Mouse (Mus musculus) embryonic facial prominence, embryonic 12.5 days (tissue): Measurements from ENCODE around the gene Osgep. TPM values are rescaled to one million over a fixed set of nuclear protein-coding genes. Genes with fewer than 3 reads are reported as not detected.

Source experiments
- ATAC-seq: fragments of 200-750 bp; cut with Nextera tagmentation; 2 replicates; pipeline ENCODE4 v1.8.0; 2017; ENCODE audit not compliant: insufficient number of reproducible peaks, insufficient read depth, low FRiP score, low TSS enrichment
- H3K27ac ChIP-seq: fragments of 300-500 bp; sonication (generic); 2 replicates; pipeline ENCODE4 v1.5.1; 2016; ENCODE audit warnings: mild to moderate bottlenecking
- H3K27me3 ChIP-seq: fragments of 300-500 bp; sonication (generic); 2 replicates; pipeline ENCODE4 v1.6.1; 2016; ENCODE audit warnings: mild to moderate bottlenecking, moderate library complexity
- H3K36me3 ChIP-seq: fragments of 300-500 bp; sonication (generic); 2 replicates; pipeline ENCODE4 v1.6.1; 2016; ENCODE audit warnings: mild to moderate bottlenecking
- H3K4me1 ChIP-seq: fragments of 300-500 bp; sonication (generic); 2 replicates; pipeline ENCODE4 v1.6.1; 2016
- H3K4me2 ChIP-seq: fragments of 300-500 bp; sonication (generic); replicated peaks from 2 replicates; pipeline ENCODE4 v1.6.1; 2016; ENCODE audit warnings: mild to moderate bottlenecking, moderate library complexity
- H3K4me3 ChIP-seq: fragments of 300-500 bp; sonication (generic); 2 replicates; pipeline ENCODE4 v1.5.1; 2016; ENCODE audit warnings: mild to moderate bottlenecking
- H3K9ac ChIP-seq: fragments of 300-500 bp; sonication (generic); 2 replicates; pipeline ENCODE4 v1.6.1; 2016; ENCODE audit warnings: mild to moderate bottlenecking, moderate library complexity
- H3K9me3 ChIP-seq: fragments of 300-500 bp; sonication (generic); 2 replicates; pipeline ENCODE4 v1.6.1; 2016; ENCODE audit warnings: mild to moderate bottlenecking, moderate library complexity
- WGBS: fragments of 180-500 bp; shearing (Covaris S2); methylation state at CpG from one replicate; pipeline ENCODE4 v1.1.7; 2016; 5-methylcytosine and 5-hydroxymethylcytosine counted together
- polyA plus RNA-seq: library from polyadenylated mRNA; unstranded; fragments of >200 nt; fragmentation: Nextera tagmentation; extraction: Ambion mirVana; gene quantifications from 2 replicates; pipeline ENCODE4 v1.2.1, GENCODE M21; 2016

The Osgep gene
- polyA plus RNA-seq, 1 experiment from 2014 or later, result 162 TPM

DNA sequence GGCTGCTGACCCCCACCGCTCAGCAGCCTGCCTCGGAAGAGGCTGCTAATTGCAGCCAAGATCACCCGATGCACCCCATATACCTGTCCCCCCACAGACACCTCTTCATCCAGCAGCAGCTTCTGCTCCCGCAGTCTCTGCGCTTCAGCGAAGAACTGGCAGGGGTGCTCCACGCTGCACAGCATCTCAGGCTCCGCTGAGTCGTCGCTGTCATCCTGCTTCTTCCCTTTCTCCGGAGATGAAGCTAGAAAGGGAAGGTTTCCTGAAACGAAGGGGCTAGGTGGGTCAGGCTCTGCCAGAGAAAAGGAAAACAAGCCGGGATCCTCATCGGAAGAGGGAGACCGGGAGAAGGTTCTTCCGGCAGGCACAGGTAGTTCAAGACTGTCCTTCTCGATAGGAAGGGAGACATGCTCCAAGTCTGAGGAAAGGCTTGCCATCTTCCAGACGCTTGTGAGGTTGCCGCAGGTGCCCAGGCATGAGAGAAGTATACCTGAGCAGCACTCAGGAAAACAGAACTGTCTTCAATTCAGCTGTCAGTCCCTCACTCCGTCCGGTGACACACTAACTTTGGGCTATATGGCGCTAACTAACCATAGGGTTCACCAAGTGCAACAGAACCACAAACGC, 27.8 kb downstream of the Osgep start:
- Histone ChIP-seq H3K4me2 (peak overlapping the region; percentile 84), H3K4me1 (peaks cover 9% of the 10 kb centered on the region), H3K9me3 (no peaks in the 10 kb centered on the region), H3K4me3 (peak overlapping the region; percentile 43), H3K9ac (peak overlapping the region; percentile 59), H3K27ac (no peak overlapping the region), H3K27me3 (peaks cover 14% of the 10 kb centered on the region), H3K36me3 (no peaks in the 10 kb centered on the region)
- WGBS, result 14% methylated on average over 23 of the region's 23 CpGs
- no peak for ATAC-seq

DNA sequence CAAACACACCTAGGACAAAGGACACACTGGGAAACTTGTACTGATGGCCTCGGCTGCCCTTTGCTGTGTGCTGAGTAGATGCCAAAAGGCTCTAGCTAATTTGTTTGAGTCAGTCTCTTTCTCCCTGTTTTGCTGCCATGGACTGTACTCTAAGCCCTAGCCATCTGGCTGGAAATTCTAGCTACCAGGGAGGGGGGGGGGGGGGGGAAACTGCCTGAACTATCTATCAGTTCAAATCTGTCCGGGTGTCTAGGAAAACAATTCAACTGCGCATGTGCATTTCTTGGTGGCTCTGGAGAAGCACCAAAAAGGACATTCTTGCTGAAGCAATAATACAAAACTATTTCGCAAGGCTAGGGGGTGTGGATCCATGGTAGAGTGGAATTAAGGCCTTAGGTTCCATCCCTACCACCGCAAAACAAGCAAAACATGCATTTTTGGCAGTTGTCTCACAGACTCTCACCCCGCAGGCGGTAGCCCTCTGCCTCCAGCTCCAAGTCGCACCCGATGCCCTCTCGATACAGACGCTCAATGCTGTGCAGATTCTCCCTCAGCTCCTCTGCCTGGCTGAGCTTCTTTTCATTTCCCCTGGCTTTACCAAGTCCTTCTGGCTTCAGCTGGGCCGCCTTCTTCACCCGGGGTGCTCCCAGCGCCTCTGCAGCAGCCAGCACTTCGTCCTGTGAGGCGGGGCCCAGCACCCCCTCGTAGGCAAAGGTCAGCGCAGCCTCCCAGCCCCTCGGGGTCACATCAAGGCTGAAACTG, 28.5 kb downstream of the Osgep start:
- H3K4me3 ChIP-seq, result peak overlapping the region; percentile 43
- no peak; the same call in 1 of the 2 replicates for ATAC-seq
- H3K36me3 ChIP-seq, result no peaks in the 10 kb centered on the region
- peak overlapping the region; percentile 84 for H3K4me2 ChIP-seq
- WGBS, result 16% methylated on average over 19 of the region's 19 CpGs
- peak overlapping the region; percentile 59 for H3K9ac ChIP-seq
- H3K27ac ChIP-seq, result no peak overlapping the region
- H3K9me3 ChIP-seq, result no peaks in the 10 kb centered on the region
- H3K27me3 ChIP-seq, result peaks cover 14% of the 10 kb centered on the region
- H3K4me1 ChIP-seq, result peaks cover 9% of the 10 kb centered on the region

DNA sequence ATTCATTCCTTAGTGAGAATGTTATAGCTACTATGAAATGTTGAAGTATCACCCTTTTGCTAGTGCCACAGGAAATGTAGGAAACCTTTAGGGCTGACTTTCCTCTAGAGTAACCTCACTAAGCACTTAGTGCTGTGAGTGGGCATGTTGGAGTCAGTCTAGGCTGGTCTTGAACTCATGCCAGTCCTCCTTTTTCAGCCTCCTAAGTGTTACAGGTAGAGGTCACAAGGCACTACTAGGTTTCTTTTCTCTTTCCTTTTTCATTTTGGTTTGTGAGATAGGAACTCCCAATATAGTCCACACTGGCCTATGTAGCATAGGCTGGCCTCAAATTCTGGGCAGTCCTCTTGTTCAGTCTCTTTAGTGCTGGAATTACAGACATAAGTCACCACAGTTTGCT, 29.3 kb downstream of the Osgep start:
- H3K36me3 ChIP-seq, result no peaks in the 10 kb centered on the region
- H3K4me2 ChIP-seq, result no peak overlapping the region
- peaks cover 9% of the 10 kb centered on the region for H3K4me1 ChIP-seq
- H3K27me3 ChIP-seq, result peaks cover 14% of the 10 kb centered on the region
- no peak overlapping the region for H3K9ac ChIP-seq
- no peak overlapping the region for H3K4me3 ChIP-seq
- no peak overlapping the region for H3K27ac ChIP-seq
- no peak for ATAC-seq
- no peaks in the 10 kb centered on the region for H3K9me3 ChIP-seq

DNA sequence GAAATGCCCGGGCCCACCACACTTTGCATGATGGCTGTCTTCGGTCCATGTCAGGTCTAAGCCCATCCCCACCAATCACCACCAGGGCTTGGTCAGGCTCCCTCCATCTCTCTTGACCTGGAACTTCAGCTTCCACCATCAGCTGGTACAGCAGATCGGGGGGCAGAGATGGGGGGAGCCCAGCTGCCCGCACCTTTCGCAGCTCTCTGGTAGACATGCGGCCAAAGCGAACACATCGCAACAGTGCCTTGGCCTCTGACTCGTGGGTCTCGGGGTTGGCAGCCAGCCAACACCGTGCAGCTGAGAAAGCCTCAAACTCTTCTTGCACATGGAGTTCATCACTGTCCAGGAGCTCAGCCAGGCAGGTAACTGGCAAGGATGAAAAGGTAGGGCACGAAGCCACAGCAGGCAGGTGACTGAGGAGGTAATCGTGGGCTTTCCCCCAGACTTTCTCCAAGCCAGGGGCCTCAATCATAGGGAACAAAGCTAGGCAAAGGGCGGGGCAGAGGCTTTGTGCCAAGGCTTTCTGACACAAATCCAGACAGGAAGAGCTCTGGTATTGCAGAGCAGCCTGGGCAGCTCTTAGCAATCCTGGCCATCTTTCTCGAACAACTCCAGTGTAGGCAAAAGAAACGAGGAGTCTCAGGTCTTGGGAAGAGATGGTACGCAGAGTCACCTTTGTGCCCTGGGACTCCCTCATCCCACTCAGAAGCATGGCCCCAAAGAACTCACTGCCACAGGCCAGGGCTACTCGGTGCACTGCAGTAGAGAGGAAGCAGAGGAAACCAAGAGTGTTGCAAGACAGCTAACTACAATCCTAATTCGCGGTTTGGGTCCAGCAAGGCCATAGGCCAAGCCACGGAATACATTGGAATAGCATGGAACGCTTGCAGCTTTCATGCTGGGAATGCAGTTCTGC, 31.9 kb downstream of the Osgep start:
- Histone ChIP-seq H3K4me3 (no peak overlapping the region), H3K27ac (no peak overlapping the region), H3K9me3 (no peaks in the 10 kb centered on the region), H3K9ac (no peak overlapping the region), H3K27me3 (peaks cover 14% of the 10 kb centered on the region), H3K4me1 (peaks cover 9% of the 10 kb centered on the region), H3K36me3 (no peaks in the 10 kb centered on the region), H3K4me2 (no peak overlapping the region)
- ATAC-seq, result no peak
- 86% methylated on average over 22 of the region's 22 CpGs for WGBS

DNA sequence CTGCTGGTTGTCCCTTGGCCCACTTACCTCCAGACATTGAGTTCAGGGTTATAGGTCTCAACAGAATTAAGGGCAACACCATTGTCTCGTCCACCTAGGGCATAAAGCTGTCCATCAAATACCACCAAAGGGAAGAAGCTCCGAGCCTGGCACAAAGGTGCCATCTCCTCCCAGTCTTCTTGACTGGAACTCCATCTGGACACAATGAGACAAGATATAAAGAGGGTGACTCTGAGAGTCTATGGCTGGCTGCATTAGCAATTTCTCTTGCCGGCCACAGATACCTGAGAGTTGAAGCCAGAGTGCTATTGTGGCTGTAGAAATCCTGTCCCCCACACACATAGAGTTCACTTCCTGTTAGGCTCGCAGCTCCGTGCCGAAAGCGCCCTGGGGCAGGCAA, 32.6 kb downstream of the Osgep start:
- Histone ChIP-seq H3K4me1 (peaks cover 9% of the 10 kb centered on the region), H3K27me3 (peaks cover 14% of the 10 kb centered on the region), H3K36me3 (no peaks in the 10 kb centered on the region), H3K27ac (no peak overlapping the region), H3K4me2 (no peak overlapping the region), H3K4me3 (no peak overlapping the region), H3K9me3 (no peaks in the 10 kb centered on the region), H3K9ac (no peak overlapping the region)
- 81% methylated on average over 7 of the region's 7 CpGs for WGBS
- ATAC-seq, result no peak

DNA sequence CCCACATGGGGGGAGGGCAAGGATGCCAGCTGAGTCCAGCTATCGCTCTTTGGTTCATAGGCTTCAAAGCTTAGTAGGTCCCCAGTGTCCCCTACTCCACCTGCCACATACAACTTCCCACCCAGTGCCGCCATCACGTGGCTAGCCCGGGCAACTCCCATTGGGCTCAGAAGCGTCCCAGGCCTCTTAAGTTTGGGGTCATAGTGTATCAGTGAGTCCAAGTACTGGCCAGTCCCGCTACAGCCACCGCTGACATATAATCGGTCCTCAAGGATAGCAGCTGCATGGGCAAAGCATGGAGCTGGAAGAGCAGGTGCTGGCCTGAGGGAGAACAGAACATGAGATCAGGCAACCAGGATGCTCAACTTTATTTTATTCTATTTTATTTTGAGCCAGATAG, 33.1 kb downstream of the Osgep start:
- no peaks in the 10 kb centered on the region for H3K9me3 ChIP-seq
- peaks cover 7% of the 10 kb centered on the region for H3K4me1 ChIP-seq
- peaks cover 11% of the 10 kb centered on the region for H3K27me3 ChIP-seq
- no peak for ATAC-seq
- no peak overlapping the region for H3K9ac ChIP-seq
- H3K36me3 ChIP-seq, result no peaks in the 10 kb centered on the region
- no peak overlapping the region for H3K4me2 ChIP-seq
- no peak overlapping the region for H3K4me3 ChIP-seq
- H3K27ac ChIP-seq, result no peak overlapping the region
- 92% methylated on average over 8 of the region's 8 CpGs for WGBS

DNA sequence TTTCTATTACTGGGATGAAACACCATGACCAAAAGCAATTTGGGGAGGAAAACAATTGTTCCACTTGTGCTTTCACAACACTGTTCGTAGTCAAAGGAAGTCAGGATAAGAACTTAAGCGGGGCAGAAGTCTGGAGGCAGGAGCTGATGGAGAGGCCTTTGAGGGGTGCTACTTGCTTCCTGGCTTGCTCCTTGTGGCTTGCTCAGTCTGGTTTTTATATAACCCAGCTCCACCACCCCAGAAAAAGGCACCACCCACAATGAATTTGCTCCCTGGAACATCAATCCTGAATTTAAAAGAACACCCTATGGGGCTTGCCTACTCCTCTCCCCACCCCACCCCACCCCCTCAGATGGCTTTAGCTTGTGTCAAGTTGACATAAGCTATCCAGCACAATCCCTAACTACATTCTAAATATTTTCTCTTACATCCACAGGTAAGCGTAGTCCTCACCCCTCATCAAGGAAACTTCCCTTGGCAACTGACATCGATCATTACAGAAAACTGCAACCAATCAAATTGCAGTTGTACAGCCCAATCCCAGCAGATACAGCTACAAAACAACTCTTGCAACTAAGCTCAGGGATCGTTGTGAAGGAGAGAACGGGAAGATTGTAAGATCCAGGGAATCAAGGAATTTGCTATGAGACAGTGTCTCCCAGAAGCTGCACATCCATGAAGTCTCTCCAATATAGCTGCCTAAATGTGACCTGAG, 48.3 kb downstream of the Osgep start:
- Histone ChIP-seq H3K9ac (no peak overlapping the region), H3K27ac (no peak overlapping the region), H3K4me1 (no peaks in the 10 kb centered on the region), H3K36me3 (no peaks in the 10 kb centered on the region), H3K4me3 (no peak overlapping the region), H3K9me3 (no peaks in the 10 kb centered on the region), H3K4me2 (no peak overlapping the region), H3K27me3 (no peaks in the 10 kb centered on the region)
- WGBS, result 83% methylated on average over 6 of the region's 6 CpGs
- no peak for ATAC-seq

DNA sequence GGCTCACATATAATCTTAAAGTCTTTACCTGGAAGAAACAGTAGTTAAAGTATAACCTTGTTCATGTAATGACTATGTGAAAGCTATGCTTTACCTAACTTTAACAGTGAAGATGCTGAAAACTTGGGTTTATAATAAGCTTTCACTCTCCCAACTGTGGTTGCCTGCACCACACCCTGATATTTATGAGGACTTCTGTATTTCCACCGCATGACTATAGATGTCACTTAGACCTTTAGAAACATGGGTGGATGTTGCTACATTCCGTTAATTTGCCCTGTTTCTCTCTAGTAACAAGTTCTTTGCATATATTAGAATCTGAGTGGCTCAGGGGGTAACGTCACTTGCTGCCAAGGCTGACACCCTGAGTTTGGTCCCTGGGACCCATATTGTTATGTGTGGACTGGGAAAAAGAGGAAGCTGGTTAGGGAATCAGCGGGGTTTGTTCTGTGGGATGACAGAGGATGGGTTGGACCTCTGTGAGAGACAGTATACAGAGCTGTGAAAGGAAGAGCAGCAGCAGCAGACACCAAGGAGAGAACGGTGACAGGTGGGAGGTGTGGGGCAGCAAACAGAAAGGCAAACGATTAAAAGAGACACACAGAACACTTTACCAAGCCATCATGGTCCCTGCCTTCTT, 49.0 kb downstream of the Osgep start:
- H3K9ac ChIP-seq, result no peak overlapping the region
- no peaks in the 10 kb centered on the region for H3K27me3 ChIP-seq
- H3K4me1 ChIP-seq, result peaks cover 2% of the 10 kb centered on the region
- 81% methylated on average over 6 of the region's 6 CpGs for WGBS
- no peak overlapping the region for H3K4me3 ChIP-seq
- ATAC-seq, result no peak
- H3K36me3 ChIP-seq, result no peaks in the 10 kb centered on the region
- no peaks in the 10 kb centered on the region for H3K9me3 ChIP-seq
- no peak overlapping the region for H3K4me2 ChIP-seq
- no peak overlapping the region for H3K27ac ChIP-seq

DNA sequence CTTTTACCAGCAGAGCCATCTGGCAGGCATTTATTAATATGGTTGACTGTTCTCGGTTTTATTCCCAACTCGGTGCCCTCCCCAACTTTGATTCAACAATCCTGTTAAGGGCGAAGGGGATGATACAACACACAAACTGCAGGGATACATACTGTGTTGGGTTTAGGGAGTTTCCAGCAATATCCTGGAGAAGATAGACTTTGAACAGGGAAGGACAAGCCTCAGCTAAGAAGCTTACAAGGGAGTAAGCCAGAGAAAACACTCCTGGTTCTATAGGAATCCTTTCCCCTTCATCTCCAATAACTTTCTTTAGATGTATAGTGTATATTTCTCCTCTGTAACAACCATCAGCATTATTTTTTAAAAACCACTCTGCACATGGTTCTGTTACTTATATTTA, 49.5 kb downstream of the Osgep start:
- no peak overlapping the region for H3K27ac ChIP-seq
- no peak overlapping the region for H3K4me2 ChIP-seq
- H3K9ac ChIP-seq, result no peak overlapping the region
- H3K4me3 ChIP-seq, result no peak overlapping the region
- H3K4me1 ChIP-seq, result peaks cover 5% of the 10 kb centered on the region
- 82% methylated on average over 3 of the region's 3 CpGs for WGBS
- no peak for ATAC-seq
- H3K36me3 ChIP-seq, result no peaks in the 10 kb centered on the region
- H3K27me3 ChIP-seq, result no peaks in the 10 kb centered on the region
- no peaks in the 10 kb centered on the region for H3K9me3 ChIP-seq

DNA sequence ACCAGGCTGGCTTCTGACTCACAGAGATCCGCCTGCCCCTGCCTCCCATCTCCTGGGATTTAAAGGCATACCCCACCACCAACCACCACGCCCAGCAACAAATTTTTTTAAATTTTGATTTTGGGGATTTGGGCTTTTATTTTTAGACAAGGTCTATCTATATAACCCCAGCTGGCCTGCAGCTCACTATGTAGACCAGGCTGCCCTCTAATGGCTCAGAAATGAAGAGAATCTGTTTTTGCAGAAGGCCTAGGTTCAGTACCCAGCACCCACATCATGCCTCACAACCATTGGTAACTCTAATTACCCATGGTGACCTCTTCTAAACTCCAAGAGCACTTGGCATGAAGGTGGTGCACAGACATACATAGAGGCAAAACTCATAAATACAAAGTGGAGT, 53.4 kb downstream of the Osgep start:
- no peak for ATAC-seq
- no peak overlapping the region for H3K4me2 ChIP-seq
- WGBS, result 90% methylated on average over 2 of the region's 2 CpGs

DNA sequence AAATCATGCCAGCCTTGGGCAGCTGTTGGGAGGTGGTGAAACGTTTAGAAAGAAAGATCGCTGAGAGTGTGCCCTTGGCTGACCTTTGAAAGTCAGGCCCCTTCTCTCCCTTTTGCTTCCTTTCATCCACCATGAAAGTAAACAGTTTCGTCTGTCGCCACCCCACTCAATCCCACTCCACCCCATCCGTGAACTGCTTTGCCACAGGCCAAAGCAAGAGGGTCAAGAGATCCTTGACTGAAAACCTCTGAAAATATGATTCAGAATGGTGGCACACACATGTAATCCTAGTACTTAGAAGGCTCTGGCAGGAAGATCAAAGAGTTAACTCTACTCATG, 53.9 kb downstream of the Osgep start:
- Histone ChIP-seq H3K9ac (peak overlapping the region; percentile 63; the same call in 1 of the 2 replicates), H3K27me3 (no peaks in the 10 kb centered on the region), H3K4me3 (peak overlapping the region; percentile 49), H3K4me1 (peaks cover 5% of the 10 kb centered on the region), H3K36me3 (no peaks in the 10 kb centered on the region), H3K4me2 (peak overlapping the region; percentile 61), H3K27ac (no peak overlapping the region), H3K9me3 (no peaks in the 10 kb centered on the region)
- ATAC-seq, result 0 out of 2 replicates have a peak, but pooled peaks have one; percentile 22
- 26% methylated on average over 5 of the region's 5 CpGs for WGBS

More for the DNA sequence above, 53.4 kb downstream of the Osgep start:
- Histone ChIP-seq H3K36me3 (no peaks in the 10 kb centered on the region), H3K4me1 (peaks cover 5% of the 10 kb centered on the region), H3K27me3 (no peaks in the 10 kb centered on the region), H3K9me3 (no peaks in the 10 kb centered on the region), H3K27ac (no peak overlapping the region), H3K4me3 (no peak overlapping the region), H3K9ac (no peak overlapping the region)
